Mouse (Mus musculus): ENCODE measurements around the gene Gm6592. TPM values are rescaled to one million over a fixed set of nuclear protein-coding genes. Genes with fewer than 3 reads are reported as not detected.
"Not testable (repeated sequence)": the region's sequence is repeated elsewhere in the genome, so short reads cannot be mapped to it uniquely, and the experiment has no call there.

The Gm6592 gene
- polyA plus RNA-seq (2015; fragmentation: Nextera tagmentation; extraction: Ambion mirVana), result not detected in 2 replicates

DNA sequence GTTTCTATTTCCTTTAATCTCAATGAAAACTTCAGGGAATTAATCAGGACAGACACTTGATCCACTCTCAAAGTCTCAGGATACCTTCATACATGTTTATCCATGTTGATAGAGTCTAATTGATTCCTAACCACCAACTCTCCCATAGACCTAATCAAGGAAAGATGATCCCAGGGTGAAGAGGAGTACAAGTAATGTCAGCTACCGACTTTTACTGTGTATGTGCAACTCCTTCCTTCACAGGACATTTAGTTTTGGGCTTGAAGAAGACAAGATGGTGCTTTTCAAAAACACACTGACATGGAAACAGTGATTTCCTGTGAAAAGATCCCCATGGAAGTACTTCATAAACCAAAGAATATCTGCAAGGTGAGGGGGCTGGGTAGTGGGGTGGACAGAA lies at the start of gene Gm6592:
TSS of gene Gm6592 (plus strand) at position 301 of the 400 bp plus-strand sequence.
- H3K36me3 ChIP-seq (ENCODE audit: poor library complexity, severe bottlenecking), result no peaks in the 10 kb centered on the region
- no peak within 1 kb of the TSS for H3K4me2 ChIP-seq
- WGBS, result 79% methylated on average over 1 of the region's 1 CpGs

DNA sequence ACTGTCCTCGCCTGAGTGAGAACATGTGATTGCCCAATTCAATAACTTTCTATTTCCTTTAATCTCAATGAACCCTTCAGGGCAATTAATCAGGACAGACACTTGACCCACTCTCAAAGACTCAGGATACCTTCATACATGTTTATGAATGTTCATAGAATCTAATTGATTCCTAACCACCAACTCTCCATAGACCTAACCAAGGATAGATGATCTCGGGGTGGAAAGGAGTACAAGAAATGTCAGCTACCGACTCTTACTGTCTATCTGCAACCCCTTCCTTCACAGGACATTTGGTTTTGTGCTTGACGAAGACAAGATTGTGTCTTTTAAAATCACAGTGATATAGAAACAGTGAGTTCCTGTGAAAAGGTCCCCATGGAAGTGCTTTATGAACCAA lies 40.4 kb upstream of the Gm6592 start, which contains the start of gene Ssxb5:
TSS of gene Ssxb5 (plus strand) at position 301 of the 400 bp plus-strand sequence.
- not testable (repeated sequence) for H3K4me3 ChIP-seq; H3K9ac ChIP-seq; H3K9me3 ChIP-seq (replicated peaks); H3K36me3 ChIP-seq (ENCODE audit: poor library complexity, severe bottlenecking); H3K4me2 ChIP-seq; ATAC-seq; H3K27ac ChIP-seq; H3K27me3 ChIP-seq; H3K4me1 ChIP-seq
- WGBS, result 82% methylated on average over 4 of the region's 4 CpGs

More for the DNA sequence above, at the start of gene Gm6592:
- Histone ChIP-seq H3K27me3 (no peaks in the 10 kb centered on the region), H3K9ac (no peak within 1 kb of the TSS), H3K9me3 (replicated peaks) (no peaks in the 10 kb centered on the region), H3K4me1 (no peaks in the 10 kb centered on the region), H3K27ac (no peak within 1 kb of the TSS), H3K4me3 (no peak within 1 kb of the TSS)
- no peak for ATAC-seq

DNA sequence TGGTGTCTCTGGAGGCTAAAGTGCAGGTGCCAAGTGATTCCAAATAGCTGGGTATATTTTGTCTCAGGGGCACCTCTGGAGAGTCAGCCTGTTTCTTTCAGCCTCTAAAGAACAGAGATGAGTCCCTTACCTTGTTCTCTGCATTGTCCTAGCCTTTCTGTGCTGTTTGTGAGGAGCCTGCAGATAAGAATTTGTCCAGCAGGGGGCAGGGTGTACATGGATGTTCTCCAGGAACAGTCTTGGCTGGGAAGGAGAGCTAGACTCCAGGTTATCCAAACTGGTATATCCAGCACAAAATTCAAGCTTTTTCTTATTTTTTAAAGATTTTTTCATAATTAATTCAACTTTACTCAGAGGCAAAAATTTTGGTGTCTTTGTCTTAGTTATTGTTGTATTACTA lies 11.8 kb upstream of the Gm6592 start:
- Histone ChIP-seq H3K36me3 (ENCODE audit: poor library complexity, severe bottlenecking) (no peaks in the 10 kb centered on the region), H3K4me3 (no peak overlapping the region), H3K4me2 (no peak overlapping the region), H3K9me3 (replicated peaks) (no peaks in the 10 kb centered on the region), H3K27ac (no peak overlapping the region), H3K9ac (no peak overlapping the region), H3K4me1 (no peaks in the 10 kb centered on the region), H3K27me3 (no peaks in the 10 kb centered on the region)
- ATAC-seq, result no peak

- no peaks in the 10 kb centered on the region for H3K36me3 ChIP-seq (ENCODE audit: poor library complexity, severe bottlenecking)
- no peak overlapping the region for H3K27ac ChIP-seq
- H3K9ac ChIP-seq, result no peak overlapping the region
- no peaks in the 10 kb centered on the region for H3K27me3 ChIP-seq
- H3K4me2 ChIP-seq, result no peak overlapping the region
- H3K9me3 ChIP-seq (replicated peaks), result no peaks in the 10 kb centered on the region
- no peak overlapping the region for H3K4me3 ChIP-seq
- 91% methylated on average over 10 of the region's 10 CpGs for WGBS
- no peaks in the 10 kb centered on the region for H3K4me1 ChIP-seq
- no peak for ATAC-seq
Observed at GRCm38 (mm10) chrX:8852486-8852885, 8.7 kb downstream of the Gm6592 start.

DNA sequence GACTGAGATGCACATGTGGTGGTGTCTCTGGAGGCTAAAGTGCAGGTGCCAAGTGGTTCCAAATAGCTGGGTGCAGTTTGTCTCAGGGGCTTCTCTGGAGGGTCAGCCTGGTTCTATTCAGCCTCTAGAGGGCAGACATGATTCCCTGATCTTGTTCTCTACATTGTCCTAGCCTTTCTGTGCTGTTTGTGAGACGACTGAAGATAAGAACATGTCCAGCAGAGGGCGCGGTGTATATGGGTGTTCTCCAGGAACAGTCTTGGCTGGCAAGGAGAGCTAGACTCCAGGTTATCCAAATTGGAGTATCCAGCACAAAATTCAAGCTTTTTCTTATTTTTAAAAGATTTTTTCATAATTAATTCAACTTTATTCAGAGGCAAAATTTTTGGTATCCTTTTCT lies 20.5 kb downstream of the Gm6592 start:
- not testable (repeated sequence) for H3K27me3 ChIP-seq; H3K27ac ChIP-seq; H3K9ac ChIP-seq; ATAC-seq; H3K4me3 ChIP-seq; H3K4me2 ChIP-seq; H3K36me3 ChIP-seq (ENCODE audit: poor library complexity, severe bottlenecking); H3K9me3 ChIP-seq (replicated peaks); H3K4me1 ChIP-seq
- 5% methylated on average over 3 of the region's 3 CpGs for WGBS

- not testable (repeated sequence) for H3K4me2 ChIP-seq; H3K27me3 ChIP-seq; H3K27ac ChIP-seq; H3K4me3 ChIP-seq; ATAC-seq; H3K9me3 ChIP-seq (replicated peaks); H3K9ac ChIP-seq; H3K4me1 ChIP-seq
- H3K36me3 ChIP-seq (ENCODE audit: poor library complexity, severe bottlenecking), result peaks cover 15% of the 10 kb centered on the region
- 91% methylated on average over 3 of the region's 4 CpGs for WGBS
Observed at GRCm38 (mm10) chrX:8873953-8874352, 30.2 kb downstream of the Gm6592 start, which contains the start of gene Gm5751. Gm5751 (plus strand) TSS chrX:8874253.

DNA sequence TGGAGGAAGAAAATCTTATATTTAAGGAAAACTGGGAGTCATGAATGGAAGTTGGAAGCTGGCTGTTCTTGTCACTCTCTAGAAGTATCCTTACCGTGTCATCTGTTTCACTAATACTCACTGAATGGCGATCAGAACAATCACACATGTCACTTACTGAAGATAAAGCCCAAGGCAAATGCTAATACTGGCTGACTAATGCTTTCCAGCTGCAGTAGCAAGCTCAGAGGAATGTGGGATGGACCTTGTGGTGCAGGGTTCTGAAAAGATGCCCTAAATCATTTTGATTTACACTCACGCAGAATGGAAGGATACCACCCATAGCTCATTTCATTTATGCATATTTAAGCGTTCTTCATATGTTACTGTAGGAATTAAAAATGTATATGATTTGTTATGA lies 40.5 kb downstream of the Gm6592 start:
- H3K4me3 ChIP-seq, result no peak overlapping the region
- H3K36me3 ChIP-seq (ENCODE audit: poor library complexity, severe bottlenecking), result 0 out of 2 replicates have a peak, but pooled peaks cover 3% of the 10 kb centered on the region
- 75% methylated on average over 4 of the region's 4 CpGs for WGBS
- no peak for ATAC-seq
- H3K27me3 ChIP-seq, result no peaks in the 10 kb centered on the region
- H3K27ac ChIP-seq, result no peak overlapping the region
- H3K9me3 ChIP-seq (replicated peaks), result no peaks in the 10 kb centered on the region
- no peak overlapping the region for H3K4me2 ChIP-seq
- no peaks in the 10 kb centered on the region for H3K4me1 ChIP-seq
- H3K9ac ChIP-seq, result no peak overlapping the region

DNA sequence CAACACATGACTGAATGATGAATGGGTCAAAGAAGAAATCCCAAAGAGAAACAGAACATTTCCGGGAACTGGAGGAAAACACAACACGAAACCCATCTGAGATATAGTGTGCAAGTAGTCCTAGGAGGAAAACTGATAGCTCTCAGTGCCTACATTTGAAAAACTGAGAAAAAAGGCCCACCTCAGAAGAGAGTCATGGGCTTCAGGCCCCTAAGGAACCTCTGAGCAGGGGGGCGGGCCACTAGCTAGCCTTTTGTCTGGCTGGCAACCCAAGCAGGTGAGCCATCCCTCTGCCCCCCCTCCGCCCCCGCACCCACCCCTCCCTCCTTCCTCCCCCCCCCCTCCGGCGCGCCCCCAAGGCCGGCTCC lies 48.2 kb downstream of the Gm6592 start:
- no peaks in the 10 kb centered on the region for H3K4me1 ChIP-seq
- H3K9ac ChIP-seq, result peak overlapping the region; percentile 78; the same call in 1 of the 2 replicates
- 50% methylated on average over 3 of the region's 9 CpGs for WGBS
- 0 out of 2 replicates have a peak, but pooled peaks cover 3% of the 10 kb centered on the region for H3K36me3 ChIP-seq (ENCODE audit: poor library complexity, severe bottlenecking)
- no peaks in the 10 kb centered on the region for H3K27me3 ChIP-seq
- no peaks in the 10 kb centered on the region; the same call in 1 of the 2 replicates for H3K9me3 ChIP-seq (replicated peaks)
- ATAC-seq, result peak; percentile 63
- peak overlapping the region; percentile 55 for H3K4me3 ChIP-seq
- H3K27ac ChIP-seq, result no peak overlapping the region
- H3K4me2 ChIP-seq, result peak overlapping the region; percentile 64

DNA sequence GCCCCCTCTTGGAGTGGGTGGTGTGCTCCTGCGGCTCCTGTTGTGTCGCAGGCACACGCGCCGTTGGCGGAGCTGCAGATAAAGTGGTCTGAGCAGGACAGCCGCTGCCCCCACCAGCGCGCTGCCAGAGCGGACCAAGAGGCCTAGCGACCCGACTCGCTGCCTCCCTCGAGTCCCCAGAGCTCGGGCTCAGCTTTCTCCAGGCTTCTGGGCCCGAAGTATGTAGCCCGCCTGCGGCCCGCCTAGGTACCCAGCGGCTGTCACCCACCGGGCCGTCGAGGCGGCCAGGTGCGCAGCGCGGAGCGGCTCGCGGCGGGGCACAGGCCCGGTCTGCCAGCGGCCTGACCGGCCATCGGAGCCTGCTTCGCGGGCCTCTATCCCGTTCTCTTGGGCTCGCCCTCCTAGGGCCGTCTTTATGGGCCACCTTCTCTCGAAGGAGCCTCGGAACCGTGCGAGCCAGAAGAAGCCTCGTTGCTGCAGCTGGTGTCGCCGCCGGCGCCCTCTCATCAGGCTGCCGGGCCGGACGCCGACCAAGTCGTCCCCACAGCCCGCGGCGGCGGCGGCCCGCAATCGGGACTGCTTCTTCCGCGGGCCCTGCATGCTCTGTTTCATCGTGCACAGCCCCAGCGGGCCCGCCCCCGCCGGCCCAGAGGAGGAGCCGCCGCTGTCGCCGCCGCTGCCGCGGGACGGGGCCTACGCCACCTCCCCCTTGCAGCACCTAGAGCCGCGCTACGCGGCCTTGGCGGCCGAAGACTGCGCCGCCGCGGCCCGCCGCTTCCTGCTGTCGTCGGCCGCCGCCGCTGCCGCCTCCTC lies 48.8 kb downstream of the Gm6592 start, which contains the start of gene B630019K06Rik:
TSS of gene B630019K06Rik (plus strand) at position 40 of the 813 bp plus-strand sequence.
- WGBS, result 23% methylated on average over 16 of the region's 95 CpGs
- no peaks in the 10 kb centered on the region; the same call in 1 of the 2 replicates for H3K9me3 ChIP-seq (replicated peaks)
- H3K27me3 ChIP-seq, result no peaks in the 10 kb centered on the region
- peak within 1 kb of the TSS; percentile 78 for H3K9ac ChIP-seq
- no peaks in the 10 kb centered on the region for H3K4me1 ChIP-seq
- H3K27ac ChIP-seq, result peak within 1 kb of the TSS; percentile 86
- ATAC-seq, result peak; percentile 92
- 0 out of 2 replicates have a peak, but pooled peaks cover 3% of the 10 kb centered on the region for H3K36me3 ChIP-seq (ENCODE audit: poor library complexity, severe bottlenecking)
- peak within 1 kb of the TSS; percentile 64 for H3K4me2 ChIP-seq
- peak within 1 kb of the TSS; percentile 55 for H3K4me3 ChIP-seq

- H3K27ac ChIP-seq, result peak overlapping the region; percentile 86
- peak overlapping the region; percentile 64 for H3K4me2 ChIP-seq
- no peaks in the 10 kb centered on the region for H3K27me3 ChIP-seq
- peak overlapping the region; percentile 55 for H3K4me3 ChIP-seq
- no peaks in the 10 kb centered on the region for H3K4me1 ChIP-seq
- H3K9ac ChIP-seq, result peak overlapping the region; percentile 78
- H3K9me3 ChIP-seq (replicated peaks), result no peaks in the 10 kb centered on the region; the same call in 1 of the 2 replicates
- peak; percentile 68 for ATAC-seq
- no peaks in the 10 kb centered on the region for H3K36me3 ChIP-seq (ENCODE audit: poor library complexity, severe bottlenecking)
- 13% methylated on average over 24 of the region's 42 CpGs for WGBS
Observed at GRCm38 (mm10) chrX:8893182-8893651, 49.4 kb downstream of the Gm6592 start.

Data from forebrain, embryonic 13.5 days (tissue).